Mouse (Mus musculus) induced T-regulatory cell, adult 2 months (primary cell): ENCODE measurements around the gene Tmem30c.
"Not testable (repeated sequence)": the region's sequence is repeated elsewhere in the genome, so short reads cannot be mapped to it uniquely, and the experiment has no call there.

Source experiments
- DNase-seq: peaks from one replicate; pipeline ENCODE4 v3.0.0-alpha.2; 2012; ENCODE audit warnings: low read depth

The Tmem30c gene

GRCm38 (mm10) chr16:57231937-57232310 lies 60.7 kb downstream of the Tmem30c start:
- DNase-seq: not testable (repeated sequence)

GRCm38 (mm10) chr16:57231089-57231936 lies 61.4 kb downstream of the Tmem30c start, which contains the start of gene Tbc1d23:
Gene Tbc1d23, minus strand, starts transcription at chr16:57231504.
- DNase-seq: peak; percentile 98

GRCm38 (mm10) chr16:57226444-57226843 lies 66.2 kb downstream of the Tmem30c start:
- no peak for DNase-seq

- no peak for DNase-seq
These were observed 72.3 kb downstream of the Tmem30c start for GRCm38 (mm10) chr16:57220361-57220760.
